Mouse (Mus musculus): Measurements from ENCODE around the gene Gns.

Gns gene

GRCm38 (mm10) chr10:121429981-121430682 is 65.2 kb downstream of the Gns start:
- DNase-seq (ENCODE audit: low spot score): no peak

DNA sequence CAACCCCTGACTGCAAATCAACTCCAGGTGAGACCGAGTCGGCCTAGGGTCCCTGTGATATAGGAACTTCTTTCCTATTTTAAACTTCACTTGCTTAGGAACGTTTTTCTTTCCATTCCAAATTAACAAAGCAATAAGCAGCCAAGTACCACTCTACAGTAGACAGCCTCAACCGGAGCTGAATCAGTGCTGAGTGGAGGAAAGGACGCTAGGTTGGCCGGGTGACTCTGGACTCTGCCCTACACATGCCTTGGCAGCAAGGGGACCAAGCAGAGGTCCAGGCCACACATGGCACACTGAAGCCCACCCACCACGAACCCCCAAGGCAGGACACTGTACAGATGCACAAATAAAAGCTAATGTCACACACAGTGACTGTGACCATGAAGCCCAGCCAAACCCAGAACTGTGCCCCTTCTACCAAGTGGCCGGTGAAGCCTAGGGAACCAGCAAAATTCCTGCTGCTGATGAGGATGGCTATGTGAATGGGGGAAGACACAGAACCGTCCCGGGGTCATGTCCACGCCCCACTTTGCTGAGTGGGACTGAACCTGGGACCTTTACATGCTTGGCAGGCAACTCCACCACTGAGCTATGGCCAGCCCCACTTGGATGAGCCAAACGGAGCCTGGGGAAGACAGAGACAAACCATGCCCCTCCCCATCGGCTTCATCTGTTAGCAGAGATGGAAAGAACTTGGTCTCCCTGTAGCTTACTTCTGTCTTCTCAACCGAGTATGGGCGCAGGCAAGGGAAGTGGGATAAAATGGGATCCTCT is 66.1 kb downstream of the Gns start:
- DNase-seq (ENCODE audit: low spot score): no peak

DNA sequence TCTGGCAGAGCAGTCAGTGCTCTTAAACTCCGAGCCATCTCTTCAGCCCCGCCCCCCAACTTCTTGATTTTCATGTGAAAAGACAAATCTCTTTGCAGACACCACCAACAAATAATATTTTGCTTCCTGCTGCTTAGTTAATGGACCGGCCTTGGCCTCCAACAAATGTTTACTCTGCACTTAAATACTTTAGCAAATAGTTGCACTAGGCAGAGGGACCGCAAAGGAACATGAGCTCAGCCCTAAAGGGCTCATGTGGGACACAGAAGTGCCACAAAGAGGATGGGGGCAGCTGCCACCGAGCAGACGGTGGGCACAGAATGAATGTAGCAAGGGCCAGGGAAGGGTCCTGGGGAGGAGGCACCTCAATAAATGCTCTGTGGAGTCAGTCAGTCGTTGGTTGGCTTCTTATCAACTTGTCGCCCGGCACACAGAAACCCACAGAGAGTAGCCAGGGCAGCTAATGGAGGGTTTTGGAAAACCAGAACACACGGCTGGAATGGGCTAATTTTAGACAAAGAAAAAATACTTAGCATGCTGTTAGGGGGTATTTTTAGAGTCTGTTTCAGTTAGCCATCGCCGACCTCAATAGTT is 67.2 kb downstream of the Gns start:
- no peak for DNase-seq (ENCODE audit: low spot score)

DNA sequence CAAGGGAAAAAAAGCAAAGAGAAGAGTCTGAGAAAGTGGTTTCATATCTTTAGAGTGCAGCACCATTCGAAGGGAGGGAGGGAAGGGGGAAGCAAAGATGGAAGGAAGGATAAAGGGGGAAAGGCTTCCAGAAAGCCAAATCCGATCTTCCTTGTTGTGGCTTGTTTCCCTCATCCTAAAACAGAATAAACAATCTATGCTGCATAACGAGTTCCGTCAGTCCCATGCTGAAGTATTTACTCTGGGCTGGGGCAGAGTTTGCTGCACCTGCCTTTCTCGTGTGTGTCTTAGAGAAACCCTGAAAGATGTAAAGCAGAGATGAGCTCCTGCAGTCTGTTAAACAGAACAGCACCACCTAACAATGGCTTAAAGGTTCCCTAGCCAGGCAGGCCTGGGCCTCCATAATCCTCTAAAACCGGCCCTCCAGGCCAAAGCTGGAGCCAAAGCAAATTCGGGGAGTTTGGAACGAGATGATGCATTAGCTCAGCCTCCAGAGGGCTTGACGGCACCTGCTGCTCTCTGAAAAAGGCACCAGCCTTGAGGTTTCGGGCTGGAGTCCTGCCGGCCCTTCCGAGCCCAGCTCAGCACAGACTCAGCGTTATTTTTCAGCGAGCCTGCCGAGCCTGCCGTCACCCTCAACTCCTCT is 67.9 kb downstream of the Gns start:
- DNase-seq (ENCODE audit: low spot score): no peak

GRCm38 (mm10) chr10:121434441-121435103 is 69.7 kb downstream of the Gns start:
- no peak for DNase-seq (ENCODE audit: low spot score)

- DNase-seq (ENCODE audit: low spot score): no peak
These were observed 70.8 kb downstream of the Gns start for GRCm38 (mm10) chr10:121435546-121436257.

DNA sequence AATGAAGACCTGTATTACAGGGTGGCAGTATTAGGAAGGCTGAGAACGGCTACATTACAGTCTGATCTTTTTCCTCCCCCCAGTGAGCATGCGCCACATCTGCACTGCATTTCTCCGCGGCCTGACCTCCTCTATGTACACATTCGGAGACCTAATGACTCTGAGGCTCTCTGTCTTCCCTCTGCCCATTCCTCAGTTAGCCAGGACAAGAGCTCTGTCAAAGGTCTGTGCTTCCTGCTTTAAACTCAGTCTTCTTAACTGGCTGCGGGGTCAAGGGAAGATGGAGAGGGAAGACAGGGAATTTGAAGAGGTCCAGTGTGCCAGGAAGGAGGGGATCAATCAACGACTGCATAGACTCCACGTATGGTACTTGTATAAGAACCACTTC is 71.4 kb downstream of the Gns start:
- no peak for DNase-seq (ENCODE audit: low spot score)

DNA sequence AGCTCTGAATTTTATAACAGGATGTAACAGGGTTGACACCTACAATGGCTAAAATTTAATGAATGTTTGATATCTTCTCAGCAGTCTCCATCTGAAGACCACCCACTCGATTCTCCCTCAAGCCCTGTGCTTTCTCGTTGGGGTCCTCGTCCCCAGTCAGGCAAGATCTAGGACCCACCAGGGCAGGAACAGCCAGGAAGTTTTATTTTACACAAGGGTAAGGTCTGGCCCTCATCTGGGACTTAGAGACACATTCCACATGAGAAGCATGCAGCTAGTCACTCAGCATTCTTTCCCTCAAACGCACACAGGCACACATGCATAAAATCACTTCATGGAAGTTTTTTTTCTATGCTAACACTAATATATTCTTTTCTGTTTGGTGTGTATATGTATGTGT is 71.8 kb downstream of the Gns start:
- no peak for DNase-seq (ENCODE audit: low spot score)

DNA sequence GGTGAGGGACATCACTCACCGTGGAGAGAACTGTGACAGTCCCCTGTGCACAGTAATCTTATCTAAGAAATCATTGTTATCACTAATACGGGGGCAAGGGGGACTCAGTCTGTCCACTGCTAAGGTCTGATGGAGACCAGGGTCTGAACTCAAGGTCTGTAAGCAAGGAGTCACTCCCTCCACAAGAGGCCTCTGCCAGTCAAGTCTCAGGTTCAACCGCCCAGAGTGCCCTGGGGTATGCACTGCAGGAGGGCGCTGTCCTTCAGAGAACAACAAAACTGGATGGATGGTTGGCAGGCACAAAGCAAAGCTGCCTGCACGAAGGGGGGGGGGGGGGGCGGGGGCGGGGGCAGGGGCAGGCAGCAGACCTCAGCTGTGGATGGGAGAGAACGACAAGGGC is 73.2 kb downstream of the Gns start:
- DNase-seq (ENCODE audit: low spot score): no peak

DNA sequence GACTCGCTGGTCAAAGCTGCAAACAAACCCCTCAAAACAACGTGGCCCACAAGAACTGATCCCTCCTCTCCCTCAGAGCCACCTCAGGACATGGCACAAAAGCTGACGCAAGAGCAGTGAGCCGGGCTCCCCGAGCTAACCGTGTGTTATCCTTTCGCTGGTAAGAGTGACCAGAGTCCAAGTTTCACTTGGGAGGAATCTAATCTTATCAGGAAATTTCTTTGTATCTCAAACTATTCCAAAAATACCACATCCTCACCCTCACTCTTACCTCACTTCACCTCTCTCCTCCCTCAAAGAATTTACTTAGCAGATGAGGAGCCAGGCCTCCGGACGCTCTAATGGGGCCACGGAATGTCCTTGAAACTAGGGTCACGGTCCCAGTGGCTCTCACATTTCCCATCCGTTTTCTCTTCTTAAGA is 74.4 kb downstream of the Gns start:
- DNase-seq (ENCODE audit: low spot score): no peak

DNA sequence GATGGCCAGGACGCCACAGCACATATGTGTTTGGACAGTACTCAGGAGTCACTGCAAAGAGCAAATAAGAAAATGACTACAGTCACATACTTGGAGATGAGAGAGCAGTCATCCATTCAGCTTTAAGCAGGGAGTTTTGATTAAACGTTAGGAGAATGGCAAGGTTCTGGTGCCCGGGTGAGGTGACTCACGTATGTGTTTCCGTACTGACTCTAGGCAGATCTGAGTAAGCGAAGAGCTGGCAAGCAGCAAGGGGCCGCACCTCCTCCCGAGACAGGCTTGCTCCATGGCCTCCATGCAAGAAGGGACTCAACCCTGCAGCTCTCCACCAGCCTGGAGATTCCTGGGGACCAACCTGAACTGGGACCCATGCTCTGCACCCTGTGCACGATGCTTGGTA is 78.9 kb downstream of the Gns start:
- DNase-seq (ENCODE audit: low spot score): no peak

DNA sequence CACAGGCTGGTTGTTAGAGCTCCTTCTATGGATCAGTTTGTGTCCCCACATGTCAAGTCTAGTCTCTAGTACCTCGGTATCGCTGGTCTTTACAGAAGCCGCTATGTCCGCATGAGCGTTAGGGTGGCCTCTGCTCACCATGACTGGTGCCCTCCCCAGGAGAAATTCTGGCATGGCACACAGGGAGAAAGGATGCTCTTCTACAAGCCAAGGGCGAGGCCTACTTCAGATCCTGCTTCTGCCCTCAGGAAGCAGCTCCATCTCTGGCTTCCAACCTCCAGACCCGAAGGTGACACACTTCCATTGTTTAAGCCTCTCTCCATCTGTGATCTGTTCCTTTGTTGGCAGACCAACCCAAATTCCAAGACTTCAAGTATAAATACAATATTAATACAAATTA is 79.3 kb downstream of the Gns start:
- DNase-seq (ENCODE audit: low spot score): no peak

DNA sequence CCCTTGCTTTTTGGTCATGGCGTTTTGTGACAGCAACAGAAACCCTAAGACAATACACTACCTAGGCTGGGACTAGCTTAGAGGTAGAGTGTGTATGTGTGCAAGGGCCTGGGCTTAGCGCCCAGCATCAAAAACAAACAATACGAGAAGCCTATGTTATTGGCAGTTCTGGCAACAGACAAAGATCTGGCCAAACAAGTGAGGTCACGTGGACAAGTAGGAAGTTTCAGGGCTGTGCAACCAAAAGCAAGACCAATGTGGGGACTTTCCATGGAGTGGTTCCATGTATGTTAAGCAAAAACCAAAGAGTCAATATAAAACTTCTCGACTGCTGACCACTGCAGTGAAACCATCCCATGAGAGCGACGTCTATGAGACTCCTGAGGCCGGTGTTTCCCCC is 80.9 kb downstream of the Gns start:
- no peak for DNase-seq (ENCODE audit: low spot score)

Data from layer of hippocampus, adult 9-10 months (tissue).